In genomic region chr8:83700423-83701085, GRCm38 (mm10) we compare ENCODE assay signal across 14 mouse cellular contexts. TPM values are rescaled to one million over a fixed set of nuclear protein-coding genes. Genes with fewer than 3 reads are reported as not detected.
DNase-seq lines count a peak whose midpoint lies in the region; ATAC-seq and TF ChIP-seq lines count a peak whose summit lies in the region.
"Had no signal": no experiment of that assay in that cellular context is flagged by ENCODE, and none has a peak within 500 bp of the region (broad histone marks: within the 10 kb centered on the region; RNA-seq: fewer than 3 reads in every experiment).

No protein-coding gene starts in this region.

- H3K4me2 ChIP-seq in heart, embryonic 16.5 days (ENCODE audit: low read depth, low read length), result no peak overlapping the region
- H3K4me2 ChIP-seq in lung, postnatal 0 days (replicated peaks; ENCODE audit: low read depth, low read length), result no peak overlapping the region

- no peak for TF ChIP-seq EP300 in lung, postnatal 0 days (IDR thresholded peaks at IDR 0.05)

- no peak for TF ChIP-seq POLR2A in thymus, adult 2 months (IDR thresholded peaks at IDR 0.05; ENCODE audit: control insufficient read depth, extremely low read depth, insufficient read depth, low read length, poor library complexity)

- ATAC-seq in heart, embryonic 16.5 days (replicated peaks; ENCODE audit: extremely low read depth, insufficient read depth, low FRiP score), result no peak
- no peak for ATAC-seq in lung, postnatal 0 days
- ATAC-seq: forebrain, embryonic 14.5 days had no signal

- no peaks in the 10 kb centered on the region for H3K27me3 ChIP-seq in heart, embryonic 16.5 days (ENCODE audit: control insufficient read depth, insufficient read depth, low read length)
- no peaks in the 10 kb centered on the region for H3K27me3 ChIP-seq in thymus, adult 2 months (ENCODE audit: control insufficient read depth, insufficient read depth, low read length)
- no peaks in the 10 kb centered on the region for H3K27me3 ChIP-seq in lung, postnatal 0 days (replicated peaks; ENCODE audit: insufficient read depth, low read length)
- H3K27me3 ChIP-seq: embryonic facial prominence, embryonic 15.5 days; hindbrain, embryonic 12.5 days had no signal

- H3K36me3 ChIP-seq in heart, embryonic 16.5 days (ENCODE audit: control insufficient read depth, insufficient read depth), result no peaks in the 10 kb centered on the region
- H3K36me3 ChIP-seq in thymus, adult 2 months (ENCODE audit: control insufficient read depth, insufficient read depth, low read length), result no peaks in the 10 kb centered on the region
- H3K36me3 ChIP-seq in lung, postnatal 0 days (ENCODE audit: insufficient read depth, low read length), result no peaks in the 10 kb centered on the region
- H3K36me3 ChIP-seq: embryonic facial prominence, embryonic 15.5 days; hindbrain, embryonic 12.5 days had no signal

- intact Hi-C loops in heart, postnatal 36 days (cut with DNase I), result no loop called here
- intact Hi-C loops in left cerebral cortex, postnatal 36 days (cut with DNase I), result no loop called here

- peak overlapping the region; percentile 49 for H3K27ac ChIP-seq in heart, embryonic 16.5 days (ENCODE audit: low read length)
- peak overlapping the region; percentile 37; the same call in 1 of the 2 replicates for H3K27ac ChIP-seq in thymus, adult 2 months (ENCODE audit: control insufficient read depth, insufficient read depth, low read length)
- H3K27ac ChIP-seq in lung, postnatal 0 days (ENCODE audit: low read length), result no peak overlapping the region
- H3K27ac ChIP-seq: embryonic facial prominence, embryonic 15.5 days; hindbrain, embryonic 12.5 days had no signal

- no peak for TF ChIP-seq CTCF in thymus, adult 2 months (IDR thresholded peaks at IDR 0.05; ENCODE audit: borderline replicate concordance, control insufficient read depth, extremely low read depth, insufficient read depth, low read length, poor library complexity)
- TF ChIP-seq CTCF in lung, postnatal 0 days (IDR thresholded peaks at IDR 0.05), result no peak

- peak; percentile 66 for DNase-seq in adrenal gland, postnatal 14 days
- DNase-seq in adrenal gland, adult 18-20 months (ENCODE audit: low spot score in 2 of 2), result no peak
- DNase-seq in heart, postnatal 36 days, result no peak
- DNase-seq in thymus, adult 2 months, result no peak
- no peak for DNase-seq in thymus, postnatal 36 days
- DNase-seq in lung, postnatal 0 days (ENCODE audit: low spot score), result no peak
- no peak for DNase-seq in left cerebral cortex, postnatal 36 days (ENCODE audit: low spot score in 2 of 2)
- DNase-seq: gastrocnemius, postnatal 14 days; kidney, adult 18-20 months; lung, adult 18-20 months had no signal

- peaks cover 30% of the 10 kb centered on the region for H3K4me1 ChIP-seq in heart, embryonic 16.5 days (ENCODE audit: control insufficient read depth, insufficient read depth, low read length)
- peaks cover 25% of the 10 kb centered on the region for H3K4me1 ChIP-seq in thymus, adult 2 months (replicated peaks; ENCODE audit: control insufficient read depth, insufficient read depth, low read length)
- H3K4me1 ChIP-seq in lung, postnatal 0 days (ENCODE audit: insufficient read depth, low read depth, low read length), result peaks cover 24% of the 10 kb centered on the region; the same call in 1 of the 2 replicates

- H3K9me3 ChIP-seq in heart, embryonic 16.5 days (replicated peaks; ENCODE audit: control insufficient read depth, low read length), result no peaks in the 10 kb centered on the region
- no peaks in the 10 kb centered on the region for H3K9me3 ChIP-seq in lung, postnatal 0 days (ENCODE audit: low read length)
- H3K9me3 ChIP-seq: embryonic facial prominence, embryonic 15.5 days; hindbrain, embryonic 12.5 days had no signal

- WGBS in heart, embryonic 16.5 days, result 56% methylated on average over 9 of the region's 9 CpGs
- 80% methylated on average over 9 of the region's 9 CpGs for WGBS in thymus, adult 2 months
- WGBS in lung, postnatal 0 days, result 68% methylated on average over 9 of the region's 9 CpGs

- H3K9ac ChIP-seq in heart, embryonic 16.5 days (ENCODE audit: low read length), result no peak overlapping the region
- no peak overlapping the region for H3K9ac ChIP-seq in lung, postnatal 0 days (replicated peaks; ENCODE audit: low read depth)
- H3K9ac ChIP-seq: embryonic facial prominence, embryonic 15.5 days; hindbrain, embryonic 12.5 days had no signal

- H3K4me3 ChIP-seq in heart, embryonic 16.5 days (ENCODE audit: low read length), result no peak overlapping the region
- no peak overlapping the region for H3K4me3 ChIP-seq in thymus, adult 2 months (ENCODE audit: control insufficient read depth, insufficient read depth, low read length)
- H3K4me3 ChIP-seq in lung, postnatal 0 days (ENCODE audit: low read depth, low read length), result no peak overlapping the region

RNA-seq across cellular contexts. Expression of gene Pkn1, which starts 1.6 kb away (rescaled TPM):
- 125 and 151 TPM in 2 replicates for total RNA-seq in adrenal gland, postnatal 14 days (2021)
- total RNA-seq in adrenal gland, adult 18-20 months (2021), result 100 to 1,000 TPM; 124 to 126 TPM
- polyA plus RNA-seq in heart, embryonic 16.5 days (2015; fragmentation: Nextera tagmentation; extraction: Ambion mirVana), result 17.5 and 20.2 TPM in 2 replicates
- 10 to 100 TPM; 53.7 to 62.4 TPM for total RNA-seq in heart, postnatal 36 days (2021)
- polyA plus RNA-seq in thymus, adult 2 months (2012; rRNA removed), result 321 and 324 TPM in 2 replicates
- 32.2 and 34.4 TPM in 2 replicates for polyA plus RNA-seq in lung, postnatal 0 days (2015; fragmentation: Nextera tagmentation; extraction: Ambion mirVana)
- 10 to 100 TPM; 52.9 to 65.1 TPM for total RNA-seq in left cerebral cortex, postnatal 36 days (2021)

RNA-seq across cellular contexts. Expression of gene Ddx39, which starts 14.4 kb away (rescaled TPM):
- total RNA-seq in adrenal gland, postnatal 14 days (2021), result 31.2 and 32.9 TPM in 2 replicates
- 10 to 100 TPM; 17.5 to 20.5 TPM for total RNA-seq in adrenal gland, adult 18-20 months (2021)
- polyA plus RNA-seq in heart, embryonic 16.5 days (2015; fragmentation: Nextera tagmentation; extraction: Ambion mirVana), result 141 and 147 TPM in 2 replicates
- total RNA-seq in heart, postnatal 36 days (2021), result 10 to 100 TPM; 15.8 to 17.2 TPM
- 157 and 171 TPM in 2 replicates for polyA plus RNA-seq in thymus, adult 2 months (2012; rRNA removed)
- 51.0 and 53.9 TPM in 2 replicates for polyA plus RNA-seq in lung, postnatal 0 days (2015; fragmentation: Nextera tagmentation; extraction: Ambion mirVana)
- 10 to 100 TPM; 15.4 to 18.6 TPM for total RNA-seq in left cerebral cortex, postnatal 36 days (2021)

RNA-seq across cellular contexts. Expression of gene Ptger1, which starts 34.1 kb away (rescaled TPM):
- 0.98 and 1.4 TPM in 2 replicates for total RNA-seq in adrenal gland, postnatal 14 days (2021)
- total RNA-seq in adrenal gland, adult 18-20 months (2021), result under 1 TPM; 0.45 to 0.99 TPM
- 0.43 and 0.69 TPM in 2 replicates for polyA plus RNA-seq in heart, embryonic 16.5 days (2015; fragmentation: Nextera tagmentation; extraction: Ambion mirVana)
- under 1 TPM; 0.27 to 0.75 TPM for total RNA-seq in heart, postnatal 36 days (2021)
- 0.50 and 0.61 TPM in 2 replicates for polyA plus RNA-seq in thymus, adult 2 months (2012; rRNA removed)
- polyA plus RNA-seq in lung, postnatal 0 days (2015; fragmentation: Nextera tagmentation; extraction: Ambion mirVana), result 1.3 and 1.4 TPM in 2 replicates
- total RNA-seq in left cerebral cortex, postnatal 36 days (2021), result 1 to 10 TPM; 1.1 to 1.2 TPM

RNA-seq across cellular contexts. Expression of gene Adgre5, which starts 40.6 kb away (rescaled TPM):
- 47.5 and 49.0 TPM in 2 replicates for total RNA-seq in adrenal gland, postnatal 14 days (2021)
- total RNA-seq in adrenal gland, adult 18-20 months (2021), result 10 to 100 TPM; 23.4 to 35.3 TPM
- polyA plus RNA-seq in heart, embryonic 16.5 days (2015; fragmentation: Nextera tagmentation; extraction: Ambion mirVana), result 39.5 and 41.9 TPM in 2 replicates
- total RNA-seq in heart, postnatal 36 days (2021), result 10 to 100 TPM; 39.5 to 52.7 TPM
- 190 and 193 TPM in 2 replicates for polyA plus RNA-seq in thymus, adult 2 months (2012; rRNA removed)
- 145 and 146 TPM in 2 replicates for polyA plus RNA-seq in lung, postnatal 0 days (2015; fragmentation: Nextera tagmentation; extraction: Ambion mirVana)
- total RNA-seq in left cerebral cortex, postnatal 36 days (2021), result 10 to 100 TPM in 1 of 2 experiments, 1 to 10 TPM in 1; 6.0 to 10.8 TPM

RNA-seq across cellular contexts. Expression of gene Gipc1, which starts 48.1 kb away (rescaled TPM):
- 39.6 and 47.5 TPM in 2 replicates for total RNA-seq in adrenal gland, postnatal 14 days (2021)
- 10 to 100 TPM; 26.2 to 29.8 TPM for total RNA-seq in adrenal gland, adult 18-20 months (2021)
- polyA plus RNA-seq in heart, embryonic 16.5 days (2015; fragmentation: Nextera tagmentation; extraction: Ambion mirVana), result 135 and 146 TPM in 2 replicates
- 10 to 100 TPM; 25.2 to 28.3 TPM for total RNA-seq in heart, postnatal 36 days (2021)
- 50.2 and 58.6 TPM in 2 replicates for polyA plus RNA-seq in thymus, adult 2 months (2012; rRNA removed)
- polyA plus RNA-seq in lung, postnatal 0 days (2015; fragmentation: Nextera tagmentation; extraction: Ambion mirVana), result 123 and 134 TPM in 2 replicates
- total RNA-seq in left cerebral cortex, postnatal 36 days (2021), result 100 to 1,000 TPM in 1 of 2 experiments, 10 to 100 TPM in 1; 89.8 to 105 TPM
